Mouse (Mus musculus) adrenal gland, postnatal 25 days (tissue): ENCODE measurements around the gene Cdr2l. TPM values are rescaled to one million over a fixed set of nuclear protein-coding genes. Genes with fewer than 3 reads are reported as not detected.
A peak's percentile ranks its signal among the peaks of the same experiment; 100 is the strongest.

Experiments used
- DNase-seq: peaks from one replicate; pipeline ENCODE4 v3.0.0; 2021; ENCODE audit warnings: mixed read lengths
- long read RNA-seq: library from polyadenylated mRNA; stranded (forward); transcript quantifications from one replicate; pipeline ENCODE4 v2.0.0, GENCODE M21; 2021
- total RNA-seq: library from RNA; stranded (reverse); gene quantifications from 2 replicates; pipeline ENCODE4 v1.2.3, GENCODE M21; 2021

Gene Cdr2l
- total RNA-seq, result 59.1 and 82.5 TPM in 2 replicates
- long read RNA-seq, transcript Cdr2l-201 (5 exons, 3,700 nt), result major isoform, 11 of 24 reads
- long read RNA-seq, partial matches to known transcripts, result 0 of 24 reads
- long read RNA-seq, other reads (novel, unspliced or antisense), result 13 of 24 reads

DNA sequence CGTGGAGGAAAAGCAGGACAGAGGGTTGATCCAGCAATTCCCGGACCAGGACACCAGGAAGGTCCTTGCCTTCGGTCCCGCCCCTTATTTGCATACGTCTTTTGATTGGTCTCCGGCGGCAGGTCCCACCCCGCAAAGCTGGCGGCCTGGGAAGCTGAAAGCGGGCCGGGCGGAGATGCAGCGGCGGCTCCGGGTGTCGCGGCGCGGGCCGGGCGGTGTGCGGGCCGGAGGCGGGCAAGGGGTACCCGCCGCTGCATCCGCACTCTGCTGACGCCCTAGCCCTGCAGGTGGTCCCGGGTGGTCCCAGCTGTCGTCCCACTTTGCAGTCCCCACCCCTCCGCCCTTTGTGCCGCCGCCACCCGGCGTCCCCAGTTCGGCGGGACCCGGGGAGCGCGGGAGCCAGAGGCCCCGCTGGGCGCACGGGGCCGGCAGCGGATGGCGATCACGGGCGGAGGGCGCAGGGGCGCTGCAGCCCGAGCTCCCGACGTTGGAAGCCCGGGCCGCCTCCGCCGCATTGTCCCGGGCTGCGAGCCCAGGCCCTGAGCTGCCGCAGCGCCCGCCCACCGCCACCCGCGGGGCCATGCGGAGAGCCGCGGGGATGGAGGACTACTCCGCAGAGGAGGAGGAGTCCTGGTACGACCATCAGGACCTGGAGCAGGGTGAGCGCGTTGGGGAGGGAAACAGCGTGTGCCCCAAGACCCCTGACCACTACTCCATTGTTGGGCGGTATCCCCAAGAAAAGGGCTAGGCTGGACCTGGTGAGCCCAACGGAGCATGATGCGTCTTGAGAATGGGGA is at the start of gene Cdr2l:
Gene Cdr2l (plus strand): TSS at position 174 of the 797 bp plus-strand sequence.
- DNase-seq, result peak; percentile 93

GRCm38 (mm10) chr11:115334531-115334930 is 47.2 kb upstream of the Cdr2l start, which contains the start of gene Otop3:
Gene Otop3 (plus strand): TSS chr11:115334731.
- no peak for DNase-seq

- DNase-seq, result peak; percentile 45
Measured at GRCm38 (mm10) chr11:115335223-115335622, 46.5 kb upstream of the Cdr2l start.

- no peak for DNase-seq
Measured at GRCm38 (mm10) chr11:115336115-115336514, 45.6 kb upstream of the Cdr2l start.

GRCm38 (mm10) chr11:115337350-115337749 is 44.4 kb upstream of the Cdr2l start:
- DNase-seq, result no peak

GRCm38 (mm10) chr11:115337826-115338225 is 43.9 kb upstream of the Cdr2l start:
- DNase-seq, result no peak

DNA sequence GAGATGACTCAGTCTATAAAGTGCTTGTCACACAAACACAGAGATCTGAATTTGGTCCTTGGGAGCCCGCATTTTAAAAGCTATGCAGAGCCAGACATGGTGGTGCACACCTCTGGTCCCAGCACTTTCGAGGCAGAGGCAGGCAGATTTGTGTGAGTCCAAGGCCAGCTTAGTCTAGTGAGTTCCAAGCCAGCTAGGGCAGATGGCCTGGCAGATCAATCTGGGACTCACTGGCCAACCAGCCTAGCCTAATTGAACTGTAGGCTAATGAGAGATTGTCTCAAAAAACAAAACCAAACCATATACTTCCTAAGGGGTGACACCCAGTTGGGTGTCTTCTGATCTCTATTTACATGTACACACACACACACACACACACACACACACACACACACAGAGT is 40.5 kb upstream of the Cdr2l start:
- no peak for DNase-seq

DNA sequence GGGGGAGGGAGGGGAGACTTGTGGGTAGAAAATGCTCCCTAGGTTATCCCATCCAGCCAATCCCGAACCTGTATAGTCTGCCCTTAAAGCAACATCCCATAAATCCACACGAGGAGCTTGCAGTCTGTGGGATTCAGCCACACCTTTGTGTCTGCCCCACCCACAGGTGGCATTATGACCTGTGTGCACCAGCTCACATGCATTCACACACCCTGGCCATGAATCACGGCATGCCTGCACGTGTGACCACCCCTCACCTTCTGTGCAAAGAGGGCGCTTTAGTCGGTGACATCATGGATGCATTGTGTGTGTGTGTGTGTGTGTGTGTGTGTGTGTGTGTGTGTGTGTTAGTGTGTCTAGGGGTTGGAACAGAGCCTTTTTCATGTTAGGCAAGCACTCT is 39.9 kb upstream of the Cdr2l start:
- DNase-seq, result no peak

DNA sequence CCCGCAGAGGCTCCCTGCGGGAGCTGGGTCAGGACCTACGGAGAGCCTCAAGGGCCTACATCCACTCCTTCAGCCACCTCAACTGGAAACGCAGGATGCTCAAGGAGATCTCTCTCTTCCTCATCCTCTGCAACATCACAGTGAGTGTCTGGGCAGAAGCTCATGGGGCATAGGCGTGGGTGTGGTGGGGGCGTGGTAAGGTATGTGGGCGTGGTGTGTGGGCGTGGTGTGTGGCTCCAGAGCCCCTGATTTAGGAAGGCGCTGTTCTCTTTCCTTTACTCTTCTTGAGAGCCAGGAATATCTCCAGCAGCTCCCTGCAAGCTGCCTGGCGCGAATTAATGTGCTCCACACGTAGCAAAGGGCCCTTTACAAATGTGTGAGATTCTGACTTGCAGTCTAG is 36.7 kb upstream of the Cdr2l start:
- no peak for DNase-seq

GRCm38 (mm10) chr11:115345515-115345914 is 36.2 kb upstream of the Cdr2l start:
- DNase-seq, result no peak

- no peak for DNase-seq
Measured at GRCm38 (mm10) chr11:115348681-115349248, 33.0 kb upstream of the Cdr2l start.

- DNase-seq, result no peak
Measured at GRCm38 (mm10) chr11:115349976-115350375, 31.7 kb upstream of the Cdr2l start.

DNA sequence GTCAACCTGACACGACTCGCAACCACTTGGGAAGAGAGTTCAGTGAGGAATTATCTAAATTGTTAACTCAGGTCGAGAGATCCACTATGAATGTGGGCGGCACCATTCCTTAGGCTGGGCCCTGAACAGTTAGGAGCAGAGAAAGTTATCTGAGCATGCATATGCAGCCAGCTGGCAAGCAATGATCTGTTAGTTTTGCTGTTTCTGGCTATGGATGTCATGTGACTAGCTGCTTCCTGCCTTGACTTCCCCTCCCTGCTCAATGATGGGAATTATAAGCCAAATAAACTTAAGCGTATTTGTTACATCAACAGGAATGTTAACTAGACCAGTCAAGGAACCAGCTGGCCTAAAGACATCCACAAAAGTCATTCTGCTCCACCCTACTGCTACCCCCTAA is 28.3 kb upstream of the Cdr2l start:
- no peak for DNase-seq

GRCm38 (mm10) chr11:115354183-115354582 is 27.5 kb upstream of the Cdr2l start:
- peak; percentile 77 for DNase-seq

- peak; percentile 75 for DNase-seq
Measured at GRCm38 (mm10) chr11:115358468-115358867, 23.2 kb upstream of the Cdr2l start.

- no peak for DNase-seq
Measured at GRCm38 (mm10) chr11:115359293-115359692, 22.4 kb upstream of the Cdr2l start.

GRCm38 (mm10) chr11:115359726-115360125 is 22.0 kb upstream of the Cdr2l start:
- DNase-seq, result no peak

DNA sequence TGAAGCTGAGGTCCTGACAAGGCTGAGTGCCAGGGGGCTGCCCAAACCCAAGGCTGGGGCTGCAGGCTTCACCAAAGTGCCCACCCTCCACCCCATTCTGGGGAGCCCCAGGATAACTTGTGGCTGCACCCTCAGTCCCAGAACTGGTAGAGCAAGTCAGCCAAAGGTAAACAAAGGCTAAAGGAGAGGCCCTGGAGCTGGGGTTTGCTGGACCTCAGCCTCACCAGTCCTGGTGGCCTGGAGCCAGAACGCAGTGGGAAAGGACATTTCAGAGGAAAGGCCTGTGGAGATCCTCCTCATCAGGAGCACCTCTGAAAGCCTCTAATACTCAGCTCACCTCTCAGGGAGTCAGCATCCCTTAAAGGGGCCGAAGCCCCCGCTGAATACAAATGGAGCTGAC is 17.6 kb upstream of the Cdr2l start:
- DNase-seq, result no peak

- no peak for DNase-seq
Measured at GRCm38 (mm10) chr11:115366039-115366705, 15.5 kb upstream of the Cdr2l start.

- no peak for DNase-seq
Measured at GRCm38 (mm10) chr11:115366706-115367394, 14.9 kb upstream of the Cdr2l start.

DNA sequence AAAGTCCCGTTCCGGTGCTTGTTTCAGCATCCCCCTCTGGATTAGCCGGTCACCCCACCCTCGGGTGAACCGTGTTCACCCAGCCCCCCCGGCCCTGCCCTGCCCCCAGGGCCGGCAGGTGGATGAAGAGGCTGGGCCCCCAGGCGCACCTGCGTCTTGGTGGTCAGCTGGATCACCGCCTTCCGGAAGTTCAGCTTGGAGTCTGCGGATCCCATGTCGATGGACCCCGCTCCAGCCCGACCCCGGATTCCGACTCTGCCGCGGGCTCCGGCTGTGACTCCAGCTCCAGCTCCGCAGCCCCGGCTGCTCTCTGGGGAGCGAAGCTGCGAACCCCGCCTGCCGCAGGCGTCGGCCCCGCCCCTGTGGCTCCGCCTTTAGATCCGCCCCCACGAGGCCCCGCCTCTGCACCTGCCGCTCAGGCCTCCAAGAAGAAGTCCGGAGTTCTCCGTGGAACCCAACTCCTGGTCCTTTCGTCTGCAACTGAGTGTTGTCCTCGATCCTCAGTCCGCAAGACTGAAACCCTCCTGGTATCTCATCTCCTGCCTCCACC is 14.2 kb upstream of the Cdr2l start, which contains the start of gene Hid1:
Gene Hid1 (minus strand): TSS at position 362 of the 550 bp plus-strand sequence.
- DNase-seq, result peak; percentile 90

- DNase-seq, result no peak
Measured at GRCm38 (mm10) chr11:115370368-115370767, 11.3 kb upstream of the Cdr2l start.
